Comparison of ENCODE assay signal across 8 mouse cellular contexts in genomic region chr14:121648581-121649060, GRCm38 (mm10).
DNase-seq lines count a peak whose midpoint lies in the region; ATAC-seq and TF ChIP-seq lines count a peak whose summit lies in the region.

No protein-coding gene starts in this region.

- intact Hi-C loops in left cerebral cortex, adult 2 months (cut with DNase I) = no loop called here
- intact Hi-C loops in left cerebral cortex, postnatal 25 days (cut with DNase I) = no loop called here

- no peaks in the 10 kb centered on the region for H3K9me3 ChIP-seq in heart, postnatal 0 days (replicated peaks; ENCODE audit: control insufficient read depth, low read length)
- H3K9me3 ChIP-seq in limb, embryonic 10.5 days (replicated peaks) = no peaks in the 10 kb centered on the region

- no peak overlapping the region for H3K9ac ChIP-seq in heart, postnatal 0 days (replicated peaks; ENCODE audit: low read depth, low read length)

- TF ChIP-seq EP300 in heart, postnatal 0 days (IDR thresholded peaks at IDR 0.05; ENCODE audit: low read depth) = no peak; the same call in 1 of the 2 replicates

- H3K4me3 ChIP-seq in left cerebral cortex, adult 2 months = no peak overlapping the region
- no peak overlapping the region for H3K4me3 ChIP-seq in heart, postnatal 0 days (ENCODE audit: low read depth, low read length)
- no peak overlapping the region for H3K4me3 ChIP-seq in limb, embryonic 10.5 days
- no peak overlapping the region for H3K4me3 ChIP-seq in small intestine, adult 2 months (ENCODE audit: low read depth, low read length)

- no peak for TF ChIP-seq CTCF in left cerebral cortex, adult 2 months (IDR thresholded peaks at IDR 0.05)
- TF ChIP-seq CTCF in heart, postnatal 0 days (IDR thresholded peaks at IDR 0.05; ENCODE audit: low read depth) = no peak
- TF ChIP-seq CTCF in small intestine, adult 2 months (IDR thresholded peaks at IDR 0.05; ENCODE audit: extremely low read depth, insufficient read length, insufficient replicate concordance, low read depth, low read length) = no peak

- no peaks in the 10 kb centered on the region for H3K36me3 ChIP-seq in heart, postnatal 0 days (replicated peaks; ENCODE audit: control insufficient read depth, insufficient read depth, low read length)
- no peaks in the 10 kb centered on the region for H3K36me3 ChIP-seq in limb, embryonic 10.5 days
- 0 out of 2 replicates have a peak, but pooled peaks cover 1% of the 10 kb centered on the region for H3K36me3 ChIP-seq in small intestine, adult 2 months (ENCODE audit: control insufficient read depth, insufficient read depth, low read length)

- H3K27me3 ChIP-seq in heart, postnatal 0 days (ENCODE audit: control insufficient read depth, insufficient read depth, low read length) = no peaks in the 10 kb centered on the region
- no peaks in the 10 kb centered on the region for H3K27me3 ChIP-seq in limb, embryonic 10.5 days (ENCODE audit: low read depth, poor library complexity, severe bottlenecking)
- no peaks in the 10 kb centered on the region for H3K27me3 ChIP-seq in small intestine, adult 2 months (ENCODE audit: control insufficient read depth, insufficient read depth, low read length)

- peak overlapping the region; percentile 40 for H3K27ac ChIP-seq in left cerebral cortex, adult 2 months
- H3K27ac ChIP-seq in heart, postnatal 0 days (ENCODE audit: low read depth) = peak overlapping the region; percentile 74
- peak overlapping the region; percentile 68 for H3K27ac ChIP-seq in limb, embryonic 10.5 days
- 0 out of 2 replicates have a peak overlapping the region, but pooled peaks have one; percentile 23 for H3K27ac ChIP-seq in small intestine, adult 2 months (ENCODE audit: insufficient read depth, low read depth, low read length)

- peaks cover 31% of the 10 kb centered on the region for H3K4me1 ChIP-seq in heart, postnatal 0 days (ENCODE audit: control insufficient read depth, insufficient read depth)
- H3K4me1 ChIP-seq in limb, embryonic 10.5 days = peaks cover 16% of the 10 kb centered on the region
- H3K4me1 ChIP-seq in small intestine, adult 2 months (ENCODE audit: control insufficient read depth, insufficient read depth, insufficient read length, low read length) = no peaks in the 10 kb centered on the region

- peak; percentile 80 for ATAC-seq in heart, postnatal 0 days (ENCODE audit: insufficient read depth, low read depth)

- TF ChIP-seq POLR2A in small intestine, adult 2 months (IDR thresholded peaks at IDR 0.05; ENCODE audit: low read depth, low read length) = no peak

- 32% methylated on average over 9 of the region's 9 CpGs for WGBS in heart, postnatal 0 days
- 55% methylated on average over 9 of the region's 9 CpGs for whole genome bisulfite sequencing in limb, embryonic 10.5 days
- WGBS in small intestine, adult 2 months = 72% methylated on average over 9 of the region's 9 CpGs

- DNase-seq in left cerebral cortex, adult 2 months (ENCODE audit: extremely low spot score in 1 of 2, low spot score in 2 of 2) = no peak
- DNase-seq in left cerebral cortex, postnatal 25 days (ENCODE audit: low spot score in 2 of 2) = no peak
- peak; percentile 44 for DNase-seq in heart, postnatal 0 days (ENCODE audit: low spot score)
- DNase-seq in limb, embryonic 10.5 days (ENCODE audit: low spot score) = peak; percentile 34
- no peak for DNase-seq in thymus, postnatal 14 days
- no peak for DNase-seq in layer of hippocampus, adult 9-10 months (ENCODE audit: low spot score)
- no peak for DNase-seq in frontal cortex, postnatal 25 days (ENCODE audit: low spot score in 2 of 2)

- H3K4me2 ChIP-seq in heart, postnatal 0 days (ENCODE audit: low read depth, low read length) = no peak overlapping the region

Comparison
In these comparisons a context has a peak if more than half of its experiments do, and no peak if none do; other contexts are left out.
1. DNase-seq: peak in heart, postnatal 0 days (single experiment) and limb, embryonic 10.5 days (single experiment); none in left cerebral cortex, adult 2 months (0 of 2), left cerebral cortex, postnatal 25 days (0 of 2), thymus, postnatal 14 days (single experiment), layer of hippocampus, adult 9-10 months (single experiment) and frontal cortex, postnatal 25 days (0 of 2).
2. H3K27ac ChIP-seq: peak in every context shown above with its lines; median percentile 74 in heart, postnatal 0 days; 68 in limb, embryonic 10.5 days; 40 in left cerebral cortex, adult 2 months; 23 in small intestine, adult 2 months.